Mouse (Mus musculus) CH12.LX (cell line): ENCODE results near the gene Lyl1. TPM values are rescaled to one million over a fixed set of nuclear protein-coding genes. Genes with fewer than 3 reads are reported as not detected.
A peak's percentile ranks its signal among the peaks of the same experiment; 100 is the strongest.

Experiments
- DNase-seq: peaks from one replicate; pipeline ENCODE4 v3.0.0-alpha.2; 2013; ENCODE audit errors: extremely low read depth
- H3K27ac ChIP-seq: 2 replicates; pipeline ENCODE4 v1.5.1; 2012; ENCODE audit warnings: low read depth, mild to moderate bottlenecking, control low read depth, moderate library complexity; ENCODE audit not compliant: insufficient read depth
- H3K27me3 ChIP-seq: replicated peaks from 2 replicates; pipeline ENCODE3; 2012; ENCODE audit warnings: inconsistent platforms
- H3K36me3 ChIP-seq, 2 experiments: replicated peaks in 1 of 2; 2 replicates each; pipeline versions ENCODE3 to v1.6.1; 2012; ENCODE audit warnings: inconsistent platforms in 1 of 2, low read length in 1 of 2, mild to moderate bottlenecking in 1 of 2, mixed read lengths in 1 of 2, moderate library complexity in 1 of 2; ENCODE audit not compliant: control insufficient read depth in 1 of 2, insufficient read depth in 1 of 2
- H3K4me1 ChIP-seq, 2 experiments: 2 replicates each; pipeline ENCODE4 v1.6.1; 2012; ENCODE audit warnings: inconsistent platforms in 1 of 2, moderate library complexity in 1 of 2; ENCODE audit not compliant: insufficient read depth in 2 of 2, control insufficient read depth in 1 of 2
- H3K4me2 ChIP-seq: 2 replicates; pipeline ENCODE4 v1.6.1; 2012; ENCODE audit warnings: low read depth, mild to moderate bottlenecking, control low read depth; ENCODE audit not compliant: poor library complexity, insufficient read depth, severe bottlenecking
- H3K4me3 ChIP-seq, 3 experiments: fragments of 150-350 bp in 1 of 3; sonication (generic) in 1 of 3; replicated peaks in 1 of 3; 2 replicates each; pipeline versions ENCODE3 to v1.5.1; 2011 to 2012; ENCODE audit warnings: low read depth in 2 of 3, low read length in 2 of 3, mild to moderate bottlenecking in 2 of 3, moderate library complexity in 2 of 3, control low read depth in 1 of 3, improper control_type of control experiment in 1 of 3, inconsistent platforms in 1 of 3, mixed read lengths in 1 of 3; ENCODE audit not compliant: poor library complexity in 1 of 3
- H3K79me2 ChIP-seq: replicated peaks from 2 replicates; pipeline ENCODE4 v1.6.1; 2012; ENCODE audit warnings: mild to moderate bottlenecking, moderate library complexity; ENCODE audit not compliant: control insufficient read depth, poor library complexity, insufficient read depth, severe bottlenecking; ENCODE audit errors: extremely low read depth
- H3K9ac ChIP-seq: 2 replicates; pipeline ENCODE4 v1.6.1; 2012; ENCODE audit warnings: low read depth, mild to moderate bottlenecking, control low read depth, moderate library complexity; ENCODE audit not compliant: insufficient read depth
- H3K9me3 ChIP-seq: replicated peaks from 2 replicates; pipeline ENCODE3; 2012; ENCODE audit warnings: low read length, inconsistent platforms, mixed read lengths
- BHLHE40 ChIP-seq: IDR thresholded peaks from 2 replicates; pipeline ENCODE4 v1.6.1; 2011; ENCODE audit warnings: mild to moderate bottlenecking, low read depth, low read length, improper control_type of control experiment
- CHD1 ChIP-seq: IDR thresholded peaks from 2 replicates; pipeline ENCODE4 v1.6.1; 2012; ENCODE audit warnings: low read depth, low read length, improper control_type of control experiment, inconsistent platforms
- CHD2 ChIP-seq: IDR thresholded peaks from 2 replicates; pipeline ENCODE4 v1.6.1; 2011; ENCODE audit warnings: low read length, improper control_type of control experiment
- CTCF ChIP-seq, 2 experiments: IDR thresholded peaks in 1 of 2; conservative IDR thresholded peaks in 1 of 2; 2 replicates each; pipeline ENCODE4 v1.5.1; 2011 to 2012; ENCODE audit warnings: low read depth in 2 of 2, low read length in 2 of 2, improper control_type of control experiment in 1 of 2, inconsistent platforms in 1 of 2, mild to moderate bottlenecking in 1 of 2, moderate library complexity in 1 of 2
- E2F4 ChIP-seq: IDR thresholded peaks from 2 replicates; pipeline ENCODE4 v1.6.1; 2011; ENCODE audit warnings: low read depth, low read length, improper control_type of control experiment; ENCODE audit not compliant: insufficient replicate concordance
- ELF1 ChIP-seq: IDR thresholded peaks from 2 replicates; pipeline ENCODE4 v1.6.1; 2014; ENCODE audit warnings: low read depth, mild to moderate bottlenecking, inconsistent platforms, low read length, improper control_type of control experiment
- EP300 ChIP-seq: IDR thresholded peaks from 2 replicates; pipeline ENCODE4 v1.6.1; 2011; ENCODE audit warnings: low read length, improper control_type of control experiment
- ETS1 ChIP-seq: conservative IDR thresholded peaks from 2 replicates; pipeline ENCODE4 v1.6.1; 2012; ENCODE audit warnings: low read depth, mild to moderate bottlenecking, inconsistent platforms, low read length, improper control_type of control experiment, moderate library complexity
- GABPA ChIP-seq: IDR thresholded peaks from 2 replicates; pipeline ENCODE4 v1.6.1; 2012; ENCODE audit warnings: low read depth, low read length, improper control_type of control experiment, inconsistent platforms; ENCODE audit not compliant: insufficient replicate concordance
- HCFC1 ChIP-seq: IDR thresholded peaks from 2 replicates; pipeline ENCODE4 v1.6.1; 2012; ENCODE audit warnings: low read depth, mild to moderate bottlenecking, inconsistent platforms, low read length, improper control_type of control experiment
- IRF4 ChIP-seq: IDR thresholded peaks from 2 replicates; pipeline ENCODE4 v1.6.1; 2014; ENCODE audit warnings: low read depth, mild to moderate bottlenecking, inconsistent platforms, low read length, improper control_type of control experiment
- JUN ChIP-seq: IDR thresholded peaks from 2 replicates; pipeline ENCODE4 v1.6.1; 2011; ENCODE audit warnings: low read depth, mild to moderate bottlenecking, low read length, improper control_type of control experiment, moderate library complexity; ENCODE audit not compliant: insufficient read depth
- JUND ChIP-seq: conservative IDR thresholded peaks from 2 replicates; pipeline ENCODE4 v1.6.1; 2011; ENCODE audit warnings: low read depth, low read length, improper control_type of control experiment
- KAT2A ChIP-seq: IDR thresholded peaks from 2 replicates; pipeline ENCODE4 v1.6.1; 2012; ENCODE audit warnings: low read length, improper control_type of control experiment, inconsistent platforms; ENCODE audit not compliant: insufficient replicate concordance
- MAFK ChIP-seq: IDR thresholded peaks from 2 replicates; pipeline ENCODE4 v1.6.1; 2011; ENCODE audit warnings: low read length, improper control_type of control experiment; ENCODE audit not compliant: insufficient replicate concordance
- MAX ChIP-seq: IDR thresholded peaks from 2 replicates; pipeline ENCODE4 v1.6.1; 2011; ENCODE audit warnings: low read length, improper control_type of control experiment
- MAZ ChIP-seq: IDR thresholded peaks from 2 replicates; pipeline ENCODE4 v1.6.1; 2012; ENCODE audit warnings: low read depth, mild to moderate bottlenecking, inconsistent platforms, low read length, improper control_type of control experiment, moderate library complexity
- MEF2A ChIP-seq: IDR thresholded peaks from 2 replicates; pipeline ENCODE4 v1.6.1; 2014; ENCODE audit warnings: low read depth, mild to moderate bottlenecking, inconsistent platforms, low read length, improper control_type of control experiment, borderline replicate concordance
- MXI1 ChIP-seq: IDR thresholded peaks from 2 replicates; pipeline ENCODE4 v1.6.1; 2011; ENCODE audit warnings: mild to moderate bottlenecking, low read depth, low read length, improper control_type of control experiment
- MYC ChIP-seq: IDR thresholded peaks from 2 replicates; pipeline ENCODE4 v1.6.1; 2011; ENCODE audit warnings: low read depth, mild to moderate bottlenecking, improper control_type of control experiment, low read length
- NELFE ChIP-seq: IDR thresholded peaks from 2 replicates; pipeline ENCODE4 v1.6.1; 2011; ENCODE audit warnings: low read depth, low read length, improper control_type of control experiment
- NRF1 ChIP-seq: IDR thresholded peaks from 2 replicates; pipeline ENCODE4 v1.6.1; 2014; ENCODE audit warnings: low read depth, mild to moderate bottlenecking, inconsistent platforms, low read length, improper control_type of control experiment, moderate library complexity
- PAX5 ChIP-seq: IDR thresholded peaks from 2 replicates; pipeline ENCODE4 v1.6.1; 2012; ENCODE audit warnings: low read length, inconsistent platforms, mixed read lengths
- POLR2A ChIP-seq: IDR thresholded peaks from 2 replicates; pipeline ENCODE4 v1.6.1; 2011; ENCODE audit warnings: low read depth, mild to moderate bottlenecking, improper control_type of control experiment, low read length
- POLR2AphosphoS2 ChIP-seq: IDR thresholded peaks from 2 replicates; pipeline ENCODE4 v1.6.1; 2011; ENCODE audit warnings: low read depth, low read length, improper control_type of control experiment
- RAD21 ChIP-seq: IDR thresholded peaks from 2 replicates; pipeline ENCODE4 v1.6.1; 2011; ENCODE audit warnings: low read depth, mild to moderate bottlenecking, low read length, improper control_type of control experiment, moderate library complexity
- RCOR1 ChIP-seq: conservative IDR thresholded peaks from 2 replicates; pipeline ENCODE4 v1.6.1; 2012; ENCODE audit warnings: low read depth, mild to moderate bottlenecking, inconsistent platforms, low read length, improper control_type of control experiment
- SIN3A ChIP-seq: IDR thresholded peaks from 2 replicates; pipeline ENCODE4 v1.6.1; 2012; ENCODE audit warnings: low read length, improper control_type of control experiment, inconsistent platforms
- SMC3 ChIP-seq: IDR thresholded peaks from 2 replicates; pipeline ENCODE4 v1.6.1; 2011; ENCODE audit warnings: low read depth, low read length, improper control_type of control experiment
- TBP ChIP-seq: conservative IDR thresholded peaks from 2 replicates; pipeline ENCODE4 v1.6.1; 2011; ENCODE audit warnings: low read depth, low read length, improper control_type of control experiment
- TCF12 ChIP-seq: IDR thresholded peaks from 2 replicates; pipeline ENCODE4 v1.6.1; 2014; ENCODE audit warnings: low read depth, mild to moderate bottlenecking, inconsistent platforms, low read length, improper control_type of control experiment
- UBTF ChIP-seq: IDR thresholded peaks from 2 replicates; pipeline ENCODE4 v1.6.1; 2012; ENCODE audit warnings: low read depth, mild to moderate bottlenecking, inconsistent platforms, low read length, improper control_type of control experiment, moderate library complexity
- USF1 ChIP-seq: IDR thresholded peaks from 2 replicates; pipeline ENCODE4 v1.6.1; 2014; ENCODE audit warnings: low read depth, mild to moderate bottlenecking, inconsistent platforms, low read length, improper control_type of control experiment
- USF2 ChIP-seq: conservative IDR thresholded peaks from 2 replicates; pipeline ENCODE4 v1.6.1; 2011; ENCODE audit warnings: low read depth, low read length, improper control_type of control experiment
- ZC3H11A ChIP-seq: IDR thresholded peaks from 2 replicates; pipeline ENCODE4 v1.6.1; 2012; ENCODE audit warnings: low read depth, mild to moderate bottlenecking, inconsistent platforms, low read length, improper control_type of control experiment
- ZKSCAN1 ChIP-seq: IDR thresholded peaks from 2 replicates; pipeline ENCODE4 v1.6.1; 2012; ENCODE audit warnings: low read depth, inconsistent platforms, low read length, improper control_type of control experiment, borderline replicate concordance
- ZMIZ1 ChIP-seq: IDR thresholded peaks from 2 replicates; pipeline ENCODE4 v1.6.1; 2012; ENCODE audit warnings: low read depth, mild to moderate bottlenecking, inconsistent platforms, low read length, improper control_type of control experiment
- ZNF384 ChIP-seq: IDR thresholded peaks from 2 replicates; pipeline ENCODE4 v1.6.1; 2012; ENCODE audit warnings: low read depth, low read length, improper control_type of control experiment, inconsistent platforms
- dilution Hi-C: fragments of 300-500 bp; cut with MboI; formaldehyde crosslinking; loops from 2 replicates; pipeline ENCODE4 v1.14.3; 2020; ENCODE audit warnings: low sequenced_read_pairs; ENCODE audit not compliant: extremely low pct_unique_long_range_greater_than_20kb, extremely low pct_ligation_motif_present
- in situ Hi-C: fragments of 300-500 bp; cut with MboI; formaldehyde crosslinking; loops from 3 replicates; pipeline ENCODE4 v1.14.3; 2019; ENCODE audit warnings: low sequenced_read_pairs, low pct_ligation_motif_present, low pct_unique_long_range_greater_than_20kb, mixed read lengths
- polyA plus RNA-seq: library from polyadenylated mRNA; unstranded; fragments of >175 nt; gene quantifications from 2 replicates; pipeline ENCODE4 v1.2.1, GENCODE M21; 2012; ENCODE audit warnings: low read depth; ENCODE audit not compliant: insufficient read length
- total RNA-seq, 2 experiments: library from RNA; depleted of rRNA; stranded (reverse); fragments of 300-350 nt in 1 of 2; fragments of >200 nt in 1 of 2; gene quantifications; 2 replicates each; pipeline ENCODE4 v1.2.3; 2012 to 2014

Gene Lyl1
- total and polyA plus RNA-seq, 3 experiments, result 20.6 to 53.2 (median 38.5) TPM

- Histone ChIP-seq H3K9me3 (no peaks in the 10 kb centered on the region), H3K36me3 (no peaks in the 10 kb centered on the region), H3K4me2 (peak overlapping the region; percentile 64; the same call in 1 of the 2 replicates), H3K9ac (no peak overlapping the region), H3K4me1 (peaks cover 3 to 23% of the 10 kb centered on the region in 2 experiments), H3K79me2 (no peaks in the 10 kb centered on the region), H3K27me3 (peaks cover 91% of the 10 kb centered on the region), H3K27ac (no peak overlapping the region), H3K4me3 (no peak overlapping the region)
- TF ChIP-seq EP300, result no peak
- TF ChIP-seq USF2, result 0 out of 2 replicates have a peak, but pooled peaks have one; percentile 10
- 0 out of 2 replicates have a peak, but pooled peaks have one; percentile 45 for TF ChIP-seq MAZ
- TF ChIP-seq CHD1, result no peak
- TF ChIP-seq MAX, result peak; percentile 93
- TF ChIP-seq NELFE, result peak; percentile 80; the same call in 1 of the 2 replicates
- peak; percentile 38 for TF ChIP-seq ZC3H11A
- TF ChIP-seq MYC, result peak; percentile 92
- TF ChIP-seq ELF1, result peak; percentile 47; the same call in 1 of the 2 replicates
- TF ChIP-seq ZMIZ1, result no peak
- TF ChIP-seq SIN3A, result no peak; the same call in 1 of the 2 replicates
- 0 out of 2 replicates have a peak, but pooled peaks have one; percentile 50 for TF ChIP-seq TCF12
- peak; percentile 57 to 100 for TF ChIP-seq CTCF (conservative IDR thresholded peaks at IDR 0.05 in 1 of 2, IDR thresholded peaks at IDR 0.05 in 1 of 2; ENCODE audit: low read depth in 2 of 2, low read length in 2 of 2)
- TF ChIP-seq RAD21, result peak; percentile 75
- no peak; the same call in 1 of the 2 replicates for TF ChIP-seq ZNF384
- TF ChIP-seq ZKSCAN1, result no peak
- TF ChIP-seq MEF2A, result peak; percentile 50; the same call in 1 of the 2 replicates
- no peak for TF ChIP-seq JUN
- peak; percentile 26; the same call in 1 of the 2 replicates for TF ChIP-seq HCFC1
- TF ChIP-seq GABPA, result no peak
- TF ChIP-seq KAT2A, result no peak
- no peak for TF ChIP-seq RCOR1
- peak; percentile 6; the same call in 1 of the 2 replicates for TF ChIP-seq USF1
- TF ChIP-seq UBTF, result peak; percentile 40; the same call in 1 of the 2 replicates
- no peak for TF ChIP-seq POLR2AphosphoS2
- peak; percentile 96 for TF ChIP-seq SMC3
- TF ChIP-seq ETS1, result no peak
- no peak for TF ChIP-seq E2F4
- no peak for TF ChIP-seq MAFK
- TF ChIP-seq NRF1, result no peak
- TF ChIP-seq JUND, result no peak
- TF ChIP-seq BHLHE40, result peak; percentile 85
- TF ChIP-seq CHD2, result no peak
- no peak for TF ChIP-seq PAX5
- peak; percentile 85 for TF ChIP-seq MXI1
- TF ChIP-seq POLR2A, result no peak
- no peak for TF ChIP-seq IRF4
- TF ChIP-seq TBP, result no peak
- in situ Hi-C loops, result loop anchor here (5.0 kb wide), 1 partner anchor 70 kb away; no protein-coding TSS in a partner anchor
- DNase-seq, result peak; percentile 71
- dilution Hi-C loops, result no loop called here
These were observed 36.4 kb downstream of the Lyl1 start for GRCm38 (mm10) chr8:84737608-84738007.
